Mouse (Mus musculus): ENCODE measurements at regions not wholly inside any gene's neighbourhood (a gene's known extent, or its start where the extent isn't known, plus 50 kb on each side); places are given as distances from the start of the nearest gene placed in this dataset.

- DNase-seq (no peak), ATAC-seq (ENCODE audit: insufficient read depth) (no peak)
- Histone ChIP-seq H3K9me3 (ENCODE audit: low read depth, low read length) (no peaks in the 10 kb centered on the region), H3K36me3 (ENCODE audit: insufficient read depth) (no peaks in the 10 kb centered on the region), H3K9ac (no peak overlapping the region), H3K27me3 (ENCODE audit: insufficient read depth, low read length) (no peaks in the 10 kb centered on the region), H3K4me3 (ENCODE audit: low read depth, low read length) (no peak overlapping the region), H3K27ac (ENCODE audit: low read depth) (no peak overlapping the region), H3K4me1 (ENCODE audit: insufficient read depth) (no peaks in the 10 kb centered on the region), H3K4me2 (no peak overlapping the region)
- WGBS = 69% methylated on average over 7 of the region's 7 CpGs
- TF ChIP-seq CTCF (IDR thresholded peaks at IDR 0.05; ENCODE audit: low read depth) = no peak
Measured at GRCm38 (mm10) chr13:103512476-103512875, 178.2 kb upstream of the Mast4 start.

- no peak for ATAC-seq (ENCODE audit: insufficient read depth)
- Histone ChIP-seq H3K27ac (ENCODE audit: low read depth) (no peak overlapping the region), H3K36me3 (ENCODE audit: insufficient read depth) (no peaks in the 10 kb centered on the region), H3K9ac (no peak overlapping the region), H3K9me3 (ENCODE audit: low read depth, low read length) (no peaks in the 10 kb centered on the region), H3K27me3 (ENCODE audit: insufficient read depth, low read length) (no peaks in the 10 kb centered on the region), H3K4me3 (ENCODE audit: low read depth, low read length) (no peak overlapping the region), H3K4me1 (ENCODE audit: insufficient read depth) (no peaks in the 10 kb centered on the region), H3K4me2 (no peak overlapping the region)
- TF ChIP-seq CTCF (IDR thresholded peaks at IDR 0.05; ENCODE audit: low read depth) = no peak
- 77% methylated on average over 7 of the region's 7 CpGs for WGBS
- no peak for DNase-seq
Measured at GRCm38 (mm10) chr13:103504987-103505386, 170.7 kb upstream of the Mast4 start.

- no peak overlapping the region for H3K27ac ChIP-seq (ENCODE audit: low read depth)
- no peak overlapping the region for H3K4me2 ChIP-seq
- no peak overlapping the region for H3K4me3 ChIP-seq (ENCODE audit: low read depth, low read length)
- H3K9ac ChIP-seq = no peak overlapping the region
- no peaks in the 10 kb centered on the region for H3K36me3 ChIP-seq (ENCODE audit: insufficient read depth)
- no peaks in the 10 kb centered on the region for H3K27me3 ChIP-seq (ENCODE audit: insufficient read depth, low read length)
- 50% methylated on average over 8 of the region's 8 CpGs for WGBS
- no peaks in the 10 kb centered on the region for H3K4me1 ChIP-seq (ENCODE audit: insufficient read depth)
- TF ChIP-seq CTCF (IDR thresholded peaks at IDR 0.05; ENCODE audit: low read depth) = no peak
- DNase-seq = no peak
- no peaks in the 10 kb centered on the region for H3K9me3 ChIP-seq (ENCODE audit: low read depth, low read length)
- ATAC-seq (ENCODE audit: insufficient read depth) = no peak
Measured at GRCm38 (mm10) chr13:103499376-103499775, 165.1 kb upstream of the Mast4 start.

- no peak for DNase-seq
- TF ChIP-seq CTCF (IDR thresholded peaks at IDR 0.05; ENCODE audit: low read depth) = no peak
- WGBS = 51% methylated on average over 9 of the region's 9 CpGs
Measured at GRCm38 (mm10) chr13:103494371-103494770, 160.1 kb upstream of the Mast4 start.

GRCm38 (mm10) chr13:103493567-103493966 is 159.3 kb upstream of the Mast4 start:
- peak; percentile 5 for DNase-seq
- 44% methylated on average over 7 of the region's 7 CpGs for WGBS
- H3K4me1 ChIP-seq (ENCODE audit: insufficient read depth) = no peaks in the 10 kb centered on the region
- no peak for TF ChIP-seq CTCF (IDR thresholded peaks at IDR 0.05; ENCODE audit: low read depth)
- H3K27me3 ChIP-seq (ENCODE audit: insufficient read depth, low read length) = no peaks in the 10 kb centered on the region
- H3K4me2 ChIP-seq = no peak overlapping the region
- ATAC-seq (ENCODE audit: insufficient read depth) = peak; percentile 60; the same call in 1 of the 2 replicates
- H3K9me3 ChIP-seq (ENCODE audit: low read depth, low read length) = no peaks in the 10 kb centered on the region
- H3K36me3 ChIP-seq (ENCODE audit: insufficient read depth) = no peaks in the 10 kb centered on the region
- no peak overlapping the region for H3K9ac ChIP-seq
- H3K4me3 ChIP-seq (ENCODE audit: low read depth, low read length) = no peak overlapping the region
- H3K27ac ChIP-seq (ENCODE audit: low read depth) = no peak overlapping the region

More at GRCm38 (mm10) chr13:103494371-103494770, 160.1 kb upstream of the Mast4 start:
- H3K36me3 ChIP-seq (ENCODE audit: insufficient read depth) = no peaks in the 10 kb centered on the region
- no peak overlapping the region for H3K27ac ChIP-seq (ENCODE audit: low read depth)
- H3K9ac ChIP-seq = no peak overlapping the region
- H3K4me1 ChIP-seq (ENCODE audit: insufficient read depth) = no peaks in the 10 kb centered on the region
- H3K27me3 ChIP-seq (ENCODE audit: insufficient read depth, low read length) = no peaks in the 10 kb centered on the region
- ATAC-seq (ENCODE audit: insufficient read depth) = no peak
- H3K4me3 ChIP-seq (ENCODE audit: low read depth, low read length) = no peak overlapping the region
- H3K9me3 ChIP-seq (ENCODE audit: low read depth, low read length) = no peaks in the 10 kb centered on the region
- no peak overlapping the region for H3K4me2 ChIP-seq

- no peaks in the 10 kb centered on the region for H3K4me1 ChIP-seq (ENCODE audit: insufficient read depth)
- no peak overlapping the region for H3K27ac ChIP-seq (ENCODE audit: low read depth)
- no peak overlapping the region for H3K4me2 ChIP-seq
- H3K36me3 ChIP-seq (ENCODE audit: insufficient read depth) = no peaks in the 10 kb centered on the region
- H3K9me3 ChIP-seq (ENCODE audit: low read depth, low read length) = no peaks in the 10 kb centered on the region
- no peak overlapping the region for H3K9ac ChIP-seq
- 89% methylated on average over 6 of the region's 6 CpGs for WGBS
- no peak for ATAC-seq (ENCODE audit: insufficient read depth)
- DNase-seq = no peak
- TF ChIP-seq CTCF (IDR thresholded peaks at IDR 0.05; ENCODE audit: low read depth) = no peak
- no peaks in the 10 kb centered on the region for H3K27me3 ChIP-seq (ENCODE audit: insufficient read depth, low read length)
- no peak overlapping the region for H3K4me3 ChIP-seq (ENCODE audit: low read depth, low read length)
Measured at GRCm38 (mm10) chr13:103490049-103490448, 155.8 kb upstream of the Mast4 start.

- no peak for ATAC-seq (ENCODE audit: insufficient read depth)
- Histone ChIP-seq H3K9me3 (ENCODE audit: low read depth, low read length) (no peaks in the 10 kb centered on the region), H3K27ac (ENCODE audit: low read depth) (no peak overlapping the region), H3K36me3 (ENCODE audit: insufficient read depth) (no peaks in the 10 kb centered on the region), H3K9ac (no peak overlapping the region), H3K4me1 (ENCODE audit: insufficient read depth) (no peaks in the 10 kb centered on the region), H3K4me3 (ENCODE audit: low read depth, low read length) (no peak overlapping the region), H3K4me2 (no peak overlapping the region), H3K27me3 (ENCODE audit: insufficient read depth, low read length) (no peaks in the 10 kb centered on the region)
- no peak for DNase-seq
- TF ChIP-seq CTCF (IDR thresholded peaks at IDR 0.05; ENCODE audit: low read depth) = no peak
- WGBS = 46% methylated on average over 5 of the region's 5 CpGs
Measured at GRCm38 (mm10) chr13:103484092-103484491, 149.8 kb upstream of the Mast4 start.

- H3K9ac ChIP-seq = no peak overlapping the region
- H3K4me2 ChIP-seq = no peak overlapping the region
- DNase-seq (no peak), ATAC-seq (ENCODE audit: insufficient read depth) (no peak)
- H3K36me3 ChIP-seq (ENCODE audit: insufficient read depth) = no peaks in the 10 kb centered on the region
- no peaks in the 10 kb centered on the region for H3K9me3 ChIP-seq (ENCODE audit: low read depth, low read length)
- H3K27ac ChIP-seq (ENCODE audit: low read depth) = no peak overlapping the region
- H3K27me3 ChIP-seq (ENCODE audit: insufficient read depth, low read length) = no peaks in the 10 kb centered on the region
- no peak for TF ChIP-seq CTCF (IDR thresholded peaks at IDR 0.05; ENCODE audit: low read depth)
- H3K4me1 ChIP-seq (ENCODE audit: insufficient read depth) = no peaks in the 10 kb centered on the region
- WGBS = 52% methylated on average over 7 of the region's 7 CpGs
- H3K4me3 ChIP-seq (ENCODE audit: low read depth, low read length) = no peak overlapping the region
Measured at GRCm38 (mm10) chr13:103483392-103483791, 149.1 kb upstream of the Mast4 start.
